Comparison of ENCODE assay signal across 9 mouse cellular contexts in genomic region chr5:137351058-137351380, GRCm38 (mm10). TPM values are rescaled to one million over a fixed set of nuclear protein-coding genes. Genes with fewer than 3 reads are reported as not detected.
DNase-seq lines count a peak whose midpoint lies in the region; ATAC-seq and TF ChIP-seq lines count a peak whose summit lies in the region.
"Had no signal": no experiment of that assay in that cellular context is flagged by ENCODE, and none has a peak within 500 bp of the region (broad histone marks: within the 10 kb centered on the region; RNA-seq: fewer than 3 reads in every experiment).

No protein-coding gene starts in this region.

- no peak for ATAC-seq in kidney, embryonic 14.5 days (ENCODE audit: low FRiP score, low TSS enrichment)
- no peak for ATAC-seq in embryonic facial prominence, embryonic 11.5 days (replicated peaks; ENCODE audit: insufficient number of reproducible peaks, low FRiP score, low TSS enrichment, low read depth)
- no peak for ATAC-seq in intestine, embryonic 16.5 days

- WGBS in kidney, embryonic 14.5 days = 0% methylated on average over 8 of the region's 8 CpGs
- 1% methylated on average over 8 of the region's 8 CpGs for WGBS in embryonic facial prominence, embryonic 11.5 days
- 4% methylated on average over 8 of the region's 8 CpGs for WGBS in intestine, embryonic 16.5 days

- peak overlapping the region; percentile 95; the same call in 1 of the 2 replicates for H3K27ac ChIP-seq in kidney, embryonic 14.5 days (ENCODE audit: low read depth, low read length)
- peak overlapping the region; percentile 95 for H3K27ac ChIP-seq in embryonic facial prominence, embryonic 11.5 days (replicated peaks; ENCODE audit: low read depth, low read length)
- peak overlapping the region; percentile 98 for H3K27ac ChIP-seq in intestine, embryonic 16.5 days (ENCODE audit: low read length)

- TF ChIP-seq POLR2A in myocyte (IDR thresholded peaks at IDR 0.05; ENCODE audit: insufficient read length, low read depth) = no peak

- peak overlapping the region; percentile 96 for H3K9ac ChIP-seq in kidney, embryonic 14.5 days (ENCODE audit: low read depth, low read length)
- peak overlapping the region; percentile 97 for H3K9ac ChIP-seq in embryonic facial prominence, embryonic 11.5 days (replicated peaks; ENCODE audit: low read length)
- peak overlapping the region; percentile 95 for H3K9ac ChIP-seq in intestine, embryonic 16.5 days (ENCODE audit: low read depth, low read length)

- H3K36me3 ChIP-seq in kidney, embryonic 14.5 days (ENCODE audit: control insufficient read depth, insufficient read depth, low read length) = peaks cover 26% of the 10 kb centered on the region
- peaks cover 10% of the 10 kb centered on the region for H3K36me3 ChIP-seq in embryonic facial prominence, embryonic 11.5 days (replicated peaks; ENCODE audit: control insufficient read depth, insufficient read depth, low read depth, low read length)
- peaks cover 7% of the 10 kb centered on the region; the same call in 1 of the 2 replicates for H3K36me3 ChIP-seq in intestine, embryonic 16.5 days (ENCODE audit: control insufficient read depth, insufficient read depth, low read length)
- no peaks in the 10 kb centered on the region for H3K36me3 ChIP-seq in myocyte (ENCODE audit: control insufficient read depth, insufficient read depth)

- H3K27me3 ChIP-seq in kidney, embryonic 14.5 days (ENCODE audit: control insufficient read depth, insufficient read depth, low read length) = no peaks in the 10 kb centered on the region
- no peaks in the 10 kb centered on the region for H3K27me3 ChIP-seq in embryonic facial prominence, embryonic 11.5 days (ENCODE audit: control insufficient read depth, insufficient read depth, low read length)
- H3K27me3 ChIP-seq in intestine, embryonic 16.5 days (replicated peaks; ENCODE audit: control insufficient read depth, insufficient read depth, low read length) = no peaks in the 10 kb centered on the region
- no peaks in the 10 kb centered on the region for H3K27me3 ChIP-seq in myocyte (ENCODE audit: control insufficient read depth, insufficient read depth, insufficient read length)

- H3ac ChIP-seq in myocyte (ENCODE audit: control insufficient read depth, insufficient read length) = peak overlapping the region; percentile 10

- peak overlapping the region; percentile 87 for H3K4me3 ChIP-seq in kidney, embryonic 14.5 days (ENCODE audit: low read length)
- peak overlapping the region; percentile 93 for H3K4me3 ChIP-seq in embryonic facial prominence, embryonic 11.5 days (ENCODE audit: low read depth, low read length)
- H3K4me3 ChIP-seq in intestine, embryonic 16.5 days (ENCODE audit: low read length) = peak overlapping the region; percentile 74
- peak overlapping the region; percentile 64 for H3K4me3 ChIP-seq in myocyte

- peak overlapping the region; percentile 66 for H3K4me2 ChIP-seq in kidney, embryonic 14.5 days (replicated peaks; ENCODE audit: low read depth, low read length)
- peak overlapping the region; percentile 81 for H3K4me2 ChIP-seq in embryonic facial prominence, embryonic 11.5 days (ENCODE audit: low read depth, low read length)
- H3K4me2 ChIP-seq in intestine, embryonic 16.5 days (ENCODE audit: low read depth, low read length) = peak overlapping the region; percentile 84
- peak overlapping the region; percentile 80 for H3K4me2 ChIP-seq in myocyte (ENCODE audit: low read depth)

- H3K79me2 ChIP-seq in myocyte (ENCODE audit: control insufficient read depth, insufficient read depth) = peaks cover 12% of the 10 kb centered on the region

- peaks cover 36% of the 10 kb centered on the region; the same call in 1 of the 2 replicates for H3K4me1 ChIP-seq in kidney, embryonic 14.5 days (ENCODE audit: control insufficient read depth, insufficient read depth, low read length)
- 0 out of 2 replicates have a peak, but pooled peaks cover 6% of the 10 kb centered on the region for H3K4me1 ChIP-seq in embryonic facial prominence, embryonic 11.5 days (ENCODE audit: control insufficient read depth, insufficient read depth, low read length)
- H3K4me1 ChIP-seq in intestine, embryonic 16.5 days (ENCODE audit: control insufficient read depth, insufficient read depth, low read length) = peaks cover 42% of the 10 kb centered on the region

- no peak for DNase-seq in kidney, postnatal 36 days
- DNase-seq in embryonic facial prominence, embryonic 11.5 days (ENCODE audit: low spot score) = peak; percentile 69
- DNase-seq in spleen, postnatal 10 days (ENCODE audit: low spot score in 2 of 2) = no peak
- DNase-seq in left cerebral cortex, adult 18-20 months (ENCODE audit: low spot score in 2 of 2) = no peak
- DNase-seq in right cerebral cortex, postnatal 36 days (ENCODE audit: low spot score in 2 of 2) = no peak

- no peaks in the 10 kb centered on the region for H3K9me3 ChIP-seq in kidney, embryonic 14.5 days (ENCODE audit: control insufficient read depth, low read length)
- no peaks in the 10 kb centered on the region for H3K9me3 ChIP-seq in embryonic facial prominence, embryonic 11.5 days (replicated peaks; ENCODE audit: control insufficient read depth, low read length)
- H3K9me3 ChIP-seq in intestine, embryonic 16.5 days (ENCODE audit: control insufficient read depth, low read length) = no peaks in the 10 kb centered on the region

TF ChIP-seq in myocyte, 11 proteins besides CTCF, POLR2A, EP300 and RAD21:
- TF ChIP-seq USF1 (IDR thresholded peaks at IDR 0.05; ENCODE audit: low read depth) = no peak
- TF ChIP-seq CEBPB (IDR thresholded peaks at IDR 0.05; ENCODE audit: insufficient read depth, poor library complexity, severe bottlenecking) = no peak
- no peak for TF ChIP-seq TCF12 (IDR thresholded peaks at IDR 0.05; ENCODE audit: insufficient read depth, poor library complexity, severe bottlenecking)
- TF ChIP-seq POLR2AphosphoS2 (IDR thresholded peaks at IDR 0.05; ENCODE audit: insufficient read length, low read depth) = no peak
- no peak for TF ChIP-seq MYOG (IDR thresholded peaks at IDR 0.05; ENCODE audit: control insufficient read depth in 1 of 3, insufficient read depth in 1 of 3, insufficient read length in 2 of 3, low read depth in 2 of 3)
- TF ChIP-seq MYOD1 (IDR thresholded peaks at IDR 0.05; ENCODE audit: control insufficient read depth in 1 of 3, insufficient read length in 2 of 3, low read depth in 2 of 3) = no peak
- no peak for TF ChIP-seq TCF3 (IDR thresholded peaks at IDR 0.05; ENCODE audit: insufficient read length, low read depth)
- TF ChIP-seq REST (IDR thresholded peaks at IDR 0.05; ENCODE audit: insufficient read depth, insufficient read length) = no peak
- no peak for TF ChIP-seq SRF (IDR thresholded peaks at IDR 0.05; ENCODE audit: control insufficient read depth, insufficient read length, low read depth)
- no peak for TF ChIP-seq E2F4 (IDR thresholded peaks at IDR 0.05; ENCODE audit: insufficient read depth)
- TF ChIP-seq MAX (IDR thresholded peaks at IDR 0.05; ENCODE audit: low read depth) = no peak

RNA-seq across cellular contexts. Expression of gene Ephb4, which starts 1.1 kb away (rescaled TPM):
- polyA plus RNA-seq in kidney, embryonic 14.5 days (2014; fragmentation: Nextera tagmentation; extraction: Ambion mirVana) = 30.9 and 58.9 TPM in 2 replicates
- 46.4 and 52.3 TPM in 2 replicates for polyA plus RNA-seq in embryonic facial prominence, embryonic 11.5 days (2014; fragmentation: Nextera tagmentation; extraction: Ambion mirVana)
- polyA plus RNA-seq in intestine, embryonic 16.5 days (2015; fragmentation: Nextera tagmentation; extraction: Ambion mirVana) = 29.9 and 31.2 TPM in 2 replicates
- polyA plus RNA-seq in myocyte (2012; fragmentation: generic; extraction: Trizol) = 17.8 TPM
- 1 to 10 TPM; 5.5 to 5.8 TPM for total RNA-seq in left cerebral cortex, adult 18-20 months (2021)
- total RNA-seq: neutrophil, adult 5-6 weeks had no signal

RNA-seq across cellular contexts. Expression of gene Slc12a9, which starts 17.6 kb away (rescaled TPM):
- 5.7 and 8.5 TPM in 2 replicates for polyA plus RNA-seq in kidney, embryonic 14.5 days (2014; fragmentation: Nextera tagmentation; extraction: Ambion mirVana)
- 3.0 and 4.2 TPM in 2 replicates for polyA plus RNA-seq in embryonic facial prominence, embryonic 11.5 days (2014; fragmentation: Nextera tagmentation; extraction: Ambion mirVana)
- polyA plus RNA-seq in intestine, embryonic 16.5 days (2015; fragmentation: Nextera tagmentation; extraction: Ambion mirVana) = 14.7 and 15.7 TPM in 2 replicates
- 7.9 TPM for polyA plus RNA-seq in myocyte (2012; fragmentation: generic; extraction: Trizol)
- 10 to 100 TPM; 20.3 to 23.9 TPM for total RNA-seq in left cerebral cortex, adult 18-20 months (2021)

RNA-seq across cellular contexts. Expression of gene Trip6, which starts 36.8 kb away (rescaled TPM):
- 52.7 and 62.5 TPM in 2 replicates for polyA plus RNA-seq in kidney, embryonic 14.5 days (2014; fragmentation: Nextera tagmentation; extraction: Ambion mirVana)
- 40.3 and 51.8 TPM in 2 replicates for polyA plus RNA-seq in embryonic facial prominence, embryonic 11.5 days (2014; fragmentation: Nextera tagmentation; extraction: Ambion mirVana)
- 61.2 and 68.0 TPM in 2 replicates for polyA plus RNA-seq in intestine, embryonic 16.5 days (2015; fragmentation: Nextera tagmentation; extraction: Ambion mirVana)
- polyA plus RNA-seq in myocyte (2012; fragmentation: generic; extraction: Trizol) = 46.2 TPM
- 1 to 10 TPM; 4.8 to 5.9 TPM for total RNA-seq in left cerebral cortex, adult 18-20 months (2021)

RNA-seq across cellular contexts. Expression of gene Srrt, which starts 43.5 kb away (rescaled TPM):
- polyA plus RNA-seq in kidney, embryonic 14.5 days (2014; fragmentation: Nextera tagmentation; extraction: Ambion mirVana) = 104 and 141 TPM in 2 replicates
- polyA plus RNA-seq in embryonic facial prominence, embryonic 11.5 days (2014; fragmentation: Nextera tagmentation; extraction: Ambion mirVana) = 136 and 148 TPM in 2 replicates
- polyA plus RNA-seq in intestine, embryonic 16.5 days (2015; fragmentation: Nextera tagmentation; extraction: Ambion mirVana) = 106 and 113 TPM in 2 replicates
- 59.0 TPM for polyA plus RNA-seq in myocyte (2012; fragmentation: generic; extraction: Trizol)
- total RNA-seq in left cerebral cortex, adult 18-20 months (2021) = 100 to 1,000 TPM; 185 to 191 TPM

RNA-seq across cellular contexts. Expression of gene Ufsp1, which starts 56.6 kb away (rescaled TPM):
- polyA plus RNA-seq in kidney, embryonic 14.5 days (2014; fragmentation: Nextera tagmentation; extraction: Ambion mirVana) = 6.2 and 6.4 TPM in 2 replicates
- polyA plus RNA-seq in embryonic facial prominence, embryonic 11.5 days (2014; fragmentation: Nextera tagmentation; extraction: Ambion mirVana) = 6.6 and 7.8 TPM in 2 replicates
- polyA plus RNA-seq in intestine, embryonic 16.5 days (2015; fragmentation: Nextera tagmentation; extraction: Ambion mirVana) = 9.5 and 10.7 TPM in 2 replicates
- polyA plus RNA-seq in myocyte (2012; fragmentation: generic; extraction: Trizol) = 9.0 TPM
- total RNA-seq in left cerebral cortex, adult 18-20 months (2021) = 10 to 100 TPM; 12.2 to 13.4 TPM
